Mouse (Mus musculus) testis, adult 2 months (tissue): ENCODE measurements around the gene Pcmt1.

Source experiments
- CTCF ChIP-seq: fragments of 200-500 bp; IDR thresholded peaks from 2 replicates; pipeline ENCODE4 v1.5.1; 2012; ENCODE audit warnings: low read depth, mild to moderate bottlenecking, inconsistent platforms, low read length, moderate library complexity; ENCODE audit not compliant: control insufficient read depth, insufficient read depth, insufficient replicate concordance
- POLR2A ChIP-seq: fragments of 200-500 bp; IDR thresholded peaks from 2 replicates; pipeline ENCODE4 v1.6.1; 2012; ENCODE audit warnings: low read depth, mild to moderate bottlenecking, inconsistent platforms, low read length, moderate library complexity; ENCODE audit not compliant: control insufficient read depth

- TF ChIP-seq POLR2A (no peak), CTCF (no peak)
Observed at GRCm38 (mm10) chr10:7727011-7727410, 46.1 kb upstream of the Pcmt1 start.
